Mouse (Mus musculus): ENCODE measurements at regions not wholly inside any gene's neighbourhood (a gene's known extent, or its start where the extent isn't known, plus 50 kb on each side); places are given as distances from the start of the nearest gene placed in this dataset.

- TF ChIP-seq EP300 (IDR thresholded peaks at IDR 0.05; ENCODE audit: low read depth) (no peak), CTCF (IDR thresholded peaks at IDR 0.05; ENCODE audit: low read depth) (no peak)
Observed at GRCm38 (mm10) chr8:89570639-89571325, 526.8 kb upstream of the Sall1 start.
